In genomic region chr7:39588037-39588436, GRCm38 (mm10) we compare ENCODE assay signal across 8 mouse cellular contexts.
DNase-seq lines count a peak whose midpoint lies in the region; ATAC-seq and TF ChIP-seq lines count a peak whose summit lies in the region.

No protein-coding gene starts in this region.

- H3K27me3 ChIP-seq in kidney, embryonic 15.5 days: no peaks in the 10 kb centered on the region
- H3K27me3 ChIP-seq in embryonic facial prominence, embryonic 15.5 days: no peaks in the 10 kb centered on the region
- H3K27me3 ChIP-seq in intestine, embryonic 16.5 days (replicated peaks; ENCODE audit: control insufficient read depth, insufficient read depth, low read length): no peaks in the 10 kb centered on the region
- no peaks in the 10 kb centered on the region for H3K27me3 ChIP-seq in midbrain, postnatal 0 days (ENCODE audit: insufficient read depth, low read length)

- no peaks in the 10 kb centered on the region for H3K4me1 ChIP-seq in kidney, embryonic 15.5 days
- H3K4me1 ChIP-seq in embryonic facial prominence, embryonic 15.5 days: no peaks in the 10 kb centered on the region
- H3K4me1 ChIP-seq in intestine, embryonic 16.5 days (ENCODE audit: control insufficient read depth, insufficient read depth, low read length): no peaks in the 10 kb centered on the region
- no peaks in the 10 kb centered on the region for H3K4me1 ChIP-seq in midbrain, postnatal 0 days (ENCODE audit: insufficient read depth, low read length)

- ATAC-seq in kidney, embryonic 15.5 days (replicated peaks; ENCODE audit: low FRiP score): no peak; the same call in 1 of the 2 replicates
- no peak for ATAC-seq in embryonic facial prominence, embryonic 15.5 days (ENCODE audit: insufficient number of reproducible peaks, low FRiP score, low TSS enrichment, low read depth)
- ATAC-seq in intestine, embryonic 16.5 days: no peak
- 0 out of 2 replicates have a peak, but pooled peaks have one; percentile 1 for ATAC-seq in midbrain, postnatal 0 days (ENCODE audit: low FRiP score)

- DNase-seq in kidney, postnatal 14 days: no peak
- DNase-seq in midbrain, postnatal 0 days (ENCODE audit: low spot score): peak; percentile 13
- no peak for DNase-seq in urinary bladder, adult 2 months (ENCODE audit: low spot score)
- DNase-seq in T-cell, adult 2 months (ENCODE audit: low spot score): no peak
- DNase-seq in adrenal gland, postnatal 10 days: no peak

- 0 out of 2 replicates have a peak overlapping the region, but pooled peaks have one; percentile 44 for H3K9ac ChIP-seq in kidney, embryonic 15.5 days
- no peak overlapping the region for H3K9ac ChIP-seq in embryonic facial prominence, embryonic 15.5 days
- H3K9ac ChIP-seq in intestine, embryonic 16.5 days (ENCODE audit: low read depth, low read length): no peak overlapping the region
- no peak overlapping the region for H3K9ac ChIP-seq in midbrain, postnatal 0 days (replicated peaks; ENCODE audit: low read length, poor library complexity, severe bottlenecking)

- no peak for TF ChIP-seq CTCF in midbrain, postnatal 0 days (IDR thresholded peaks at IDR 0.05)

- H3K27ac ChIP-seq in kidney, embryonic 15.5 days: no peak overlapping the region
- no peak overlapping the region for H3K27ac ChIP-seq in embryonic facial prominence, embryonic 15.5 days (replicated peaks)
- no peak overlapping the region for H3K27ac ChIP-seq in intestine, embryonic 16.5 days (ENCODE audit: low read length)
- no peak overlapping the region for H3K27ac ChIP-seq in midbrain, postnatal 0 days (ENCODE audit: low read depth, low read length)

- H3K4me2 ChIP-seq in kidney, embryonic 15.5 days: peak overlapping the region; percentile 71
- peak overlapping the region; percentile 54 for H3K4me2 ChIP-seq in embryonic facial prominence, embryonic 15.5 days (replicated peaks)
- peak overlapping the region; percentile 60; the same call in 1 of the 2 replicates for H3K4me2 ChIP-seq in intestine, embryonic 16.5 days (ENCODE audit: low read depth, low read length)
- H3K4me2 ChIP-seq in midbrain, postnatal 0 days (ENCODE audit: low read depth, low read length, poor library complexity, severe bottlenecking): peak overlapping the region; percentile 49; the same call in 1 of the 2 replicates

- peak overlapping the region; percentile 50 for H3K4me3 ChIP-seq in kidney, embryonic 15.5 days (replicated peaks)
- H3K4me3 ChIP-seq in embryonic facial prominence, embryonic 15.5 days (replicated peaks): peak overlapping the region; percentile 47
- no peak overlapping the region; the same call in 1 of the 2 replicates for H3K4me3 ChIP-seq in intestine, embryonic 16.5 days (ENCODE audit: low read length)
- peak overlapping the region; percentile 40; the same call in 1 of the 2 replicates for H3K4me3 ChIP-seq in midbrain, postnatal 0 days (ENCODE audit: low read depth, low read length)

- no peaks in the 10 kb centered on the region for H3K36me3 ChIP-seq in kidney, embryonic 15.5 days
- no peaks in the 10 kb centered on the region for H3K36me3 ChIP-seq in embryonic facial prominence, embryonic 15.5 days
- no peaks in the 10 kb centered on the region for H3K36me3 ChIP-seq in intestine, embryonic 16.5 days (ENCODE audit: control insufficient read depth, insufficient read depth, low read length)
- no peaks in the 10 kb centered on the region for H3K36me3 ChIP-seq in midbrain, postnatal 0 days (ENCODE audit: insufficient read depth, low read length)

- WGBS in kidney, embryonic 15.5 days: 92% methylated on average over 1 of the region's 1 CpGs
- 84% methylated on average over 1 of the region's 1 CpGs for WGBS in embryonic facial prominence, embryonic 15.5 days
- WGBS in intestine, embryonic 16.5 days: 94% methylated on average over 1 of the region's 1 CpGs
- 73% methylated on average over 1 of the region's 1 CpGs for WGBS in midbrain, postnatal 0 days

- H3K9me3 ChIP-seq in kidney, embryonic 15.5 days (replicated peaks): no peaks in the 10 kb centered on the region
- H3K9me3 ChIP-seq in embryonic facial prominence, embryonic 15.5 days (replicated peaks): no peaks in the 10 kb centered on the region
- H3K9me3 ChIP-seq in intestine, embryonic 16.5 days (ENCODE audit: control insufficient read depth, low read length): no peaks in the 10 kb centered on the region
- H3K9me3 ChIP-seq in midbrain, postnatal 0 days (ENCODE audit: low read length): no peaks in the 10 kb centered on the region
